Mouse (Mus musculus): Measurements from ENCODE around the gene Cd47. TPM values are rescaled to one million over a fixed set of nuclear protein-coding genes. Genes with fewer than 3 reads are reported as not detected.

Gene Cd47
- 108 and 123 TPM in 2 replicates for polyA plus RNA-seq (2015; fragmentation: Nextera tagmentation; extraction: Ambion mirVana)

- H3K4me3 ChIP-seq = no peak within 1 kb of the TSS
- H3K27ac ChIP-seq = peak within 1 kb of the TSS; percentile 43
- peaks cover 21% of the 10 kb centered on the region for H3K4me1 ChIP-seq
- no peaks in the 10 kb centered on the region for H3K36me3 ChIP-seq
- no peaks in the 10 kb centered on the region for H3K27me3 ChIP-seq
- no peaks in the 10 kb centered on the region for H3K9me3 ChIP-seq
- no peak within 1 kb of the TSS for H3K9ac ChIP-seq
- no peak within 1 kb of the TSS for H3K4me2 ChIP-seq
- WGBS = 71% methylated on average over 10 of the region's 10 CpGs
- ATAC-seq (ENCODE audit: borderline replicate concordance, extremely low read depth, low FRiP score, low TSS enrichment) = peak; percentile 45; the same call in 1 of the 2 replicates
Measured at GRCm38 (mm10) chr16:49799597-49800561, at the start of gene Cd47. TSS of gene Cd47 (plus strand) at chr16:49800533.

- Histone ChIP-seq H3K4me3 (no peak overlapping the region), H3K27ac (no peak overlapping the region), H3K27me3 (no peaks in the 10 kb centered on the region), H3K4me2 (no peak overlapping the region), H3K9ac (no peak overlapping the region), H3K4me1 (0 out of 2 replicates have a peak, but pooled peaks cover 3% of the 10 kb centered on the region), H3K9me3 (no peaks in the 10 kb centered on the region), H3K36me3 (no peaks in the 10 kb centered on the region)
- 85% methylated on average over 1 of the region's 1 CpGs for WGBS
- ATAC-seq (ENCODE audit: borderline replicate concordance, extremely low read depth, low FRiP score, low TSS enrichment) = no peak
Measured at GRCm38 (mm10) chr16:49752906-49753305, 47.4 kb upstream of the Cd47 start.

DNA sequence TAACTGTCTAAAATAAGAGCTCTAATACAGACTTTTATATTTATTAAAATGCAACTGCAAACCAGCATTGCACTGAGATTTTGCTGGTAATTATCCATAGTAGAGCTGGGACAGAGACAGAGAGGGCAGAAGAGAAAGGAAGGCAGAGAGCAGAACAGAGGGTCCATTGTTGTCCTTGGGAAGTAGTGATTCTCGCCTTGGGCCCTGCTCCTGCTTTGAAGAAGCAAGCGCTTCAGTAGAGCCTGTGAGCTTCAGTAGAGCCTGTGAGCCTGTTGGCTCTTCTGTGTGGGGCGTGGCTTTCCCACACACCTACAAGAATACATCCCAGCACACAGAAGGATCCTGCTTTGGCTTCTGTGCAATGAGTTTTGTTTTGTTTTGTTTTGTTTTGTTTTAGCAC is 47.0 kb upstream of the Cd47 start:
- ATAC-seq (ENCODE audit: borderline replicate concordance, extremely low read depth, low FRiP score, low TSS enrichment) = no peak
- Histone ChIP-seq H3K27ac (no peak overlapping the region), H3K4me1 (0 out of 2 replicates have a peak, but pooled peaks cover 3% of the 10 kb centered on the region), H3K36me3 (no peaks in the 10 kb centered on the region), H3K9ac (no peak overlapping the region), H3K4me2 (no peak overlapping the region), H3K27me3 (no peaks in the 10 kb centered on the region), H3K9me3 (no peaks in the 10 kb centered on the region), H3K4me3 (no peak overlapping the region)
- WGBS = 64% methylated on average over 3 of the region's 3 CpGs

- Histone ChIP-seq H3K27me3 (no peaks in the 10 kb centered on the region), H3K9ac (no peak overlapping the region), H3K36me3 (0 out of 2 replicates have a peak, but pooled peaks cover 3% of the 10 kb centered on the region), H3K4me3 (no peak overlapping the region), H3K9me3 (no peaks in the 10 kb centered on the region), H3K4me1 (no peaks in the 10 kb centered on the region), H3K4me2 (no peak overlapping the region), H3K27ac (no peak overlapping the region)
- 64% methylated on average over 17 of the region's 17 CpGs for WGBS
- no peak for ATAC-seq (ENCODE audit: borderline replicate concordance, extremely low read depth, low FRiP score, low TSS enrichment)
Measured at GRCm38 (mm10) chr16:49760517-49761203, 39.7 kb upstream of the Cd47 start.

DNA sequence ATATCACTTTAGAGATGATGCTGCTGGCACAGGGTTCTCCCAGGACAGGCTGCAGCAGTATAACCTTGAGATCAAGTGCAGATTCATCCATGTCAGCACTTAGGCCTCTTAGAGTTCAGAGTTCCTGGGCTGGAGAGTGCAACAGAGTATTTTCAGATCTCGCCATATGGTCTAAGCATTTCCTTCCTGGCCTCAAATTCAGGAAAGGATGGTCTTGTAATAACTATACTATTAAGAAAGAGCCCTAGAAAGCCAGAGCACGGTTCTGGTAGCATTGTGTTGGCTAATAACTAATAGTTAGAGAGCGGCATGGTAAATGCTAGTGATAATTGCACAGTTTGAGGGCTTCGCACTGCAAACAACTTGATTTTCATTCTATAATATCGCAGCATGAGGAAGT is 38.4 kb upstream of the Cd47 start:
- H3K36me3 ChIP-seq = 0 out of 2 replicates have a peak, but pooled peaks cover 3% of the 10 kb centered on the region
- H3K27ac ChIP-seq = no peak overlapping the region
- H3K9ac ChIP-seq = no peak overlapping the region
- H3K9me3 ChIP-seq = no peaks in the 10 kb centered on the region
- no peak for ATAC-seq (ENCODE audit: borderline replicate concordance, extremely low read depth, low FRiP score, low TSS enrichment)
- no peaks in the 10 kb centered on the region for H3K27me3 ChIP-seq
- WGBS = 76% methylated on average over 5 of the region's 5 CpGs
- no peaks in the 10 kb centered on the region for H3K4me1 ChIP-seq
- no peak overlapping the region for H3K4me2 ChIP-seq
- no peak overlapping the region for H3K4me3 ChIP-seq

DNA sequence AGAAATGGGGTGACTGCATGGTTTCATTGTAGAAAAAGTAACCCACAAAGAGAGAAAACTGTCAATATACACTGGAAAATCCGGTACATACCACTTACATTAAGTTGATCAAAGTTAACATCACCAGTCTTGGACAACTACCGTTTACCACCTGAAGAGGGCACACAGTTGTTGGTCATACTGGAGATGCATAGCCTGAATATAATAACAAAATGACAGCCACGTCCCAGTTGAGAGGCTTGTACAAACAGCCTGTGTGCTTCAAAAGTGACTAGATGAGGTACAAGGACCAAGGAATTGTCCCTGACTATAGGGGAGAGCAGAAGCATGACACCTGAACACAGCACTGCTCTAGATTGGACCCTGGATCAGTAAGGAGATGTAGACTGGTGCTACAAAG is 34.0 kb upstream of the Cd47 start:
- no peak overlapping the region for H3K9ac ChIP-seq
- H3K27me3 ChIP-seq = no peaks in the 10 kb centered on the region
- WGBS = 45% methylated on average over 3 of the region's 3 CpGs
- ATAC-seq (ENCODE audit: borderline replicate concordance, extremely low read depth, low FRiP score, low TSS enrichment) = 0 out of 2 replicates have a peak, but pooled peaks have one; percentile 55
- H3K4me3 ChIP-seq = no peak overlapping the region
- H3K36me3 ChIP-seq = 0 out of 2 replicates have a peak, but pooled peaks cover 3% of the 10 kb centered on the region
- no peaks in the 10 kb centered on the region for H3K9me3 ChIP-seq
- H3K4me2 ChIP-seq = no peak overlapping the region
- no peak overlapping the region for H3K27ac ChIP-seq
- no peaks in the 10 kb centered on the region for H3K4me1 ChIP-seq

DNA sequence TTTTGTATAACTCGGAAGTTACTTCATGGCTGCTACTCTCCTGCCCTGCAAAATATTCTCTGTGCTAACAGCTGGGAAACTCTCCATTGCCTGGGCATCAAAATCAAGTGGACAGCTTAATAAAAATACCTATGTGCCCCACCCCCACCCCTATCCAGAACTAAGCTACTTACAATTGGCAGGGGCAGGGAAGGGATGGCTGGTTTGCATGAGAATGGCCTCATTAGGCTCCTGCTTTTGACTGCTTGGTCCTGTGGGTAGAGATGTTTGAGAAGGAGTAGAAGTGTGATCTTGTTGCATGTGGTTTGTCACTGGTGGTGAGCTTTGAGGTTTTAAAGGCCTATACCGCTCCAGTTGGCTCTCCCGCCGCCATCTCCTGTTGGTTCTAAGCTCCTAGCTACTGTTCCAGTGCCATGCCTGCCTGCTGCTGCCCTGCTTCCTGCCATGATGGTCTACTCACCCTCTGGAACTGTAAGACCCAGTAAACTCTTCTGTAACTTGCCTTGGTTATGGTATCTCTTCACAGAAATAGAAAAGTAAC is 31.8 kb upstream of the Cd47 start:
- H3K9ac ChIP-seq = no peak overlapping the region
- 0 out of 2 replicates have a peak, but pooled peaks cover 2% of the 10 kb centered on the region for H3K36me3 ChIP-seq
- H3K4me1 ChIP-seq = no peaks in the 10 kb centered on the region
- no peaks in the 10 kb centered on the region for H3K27me3 ChIP-seq
- ATAC-seq (ENCODE audit: borderline replicate concordance, extremely low read depth, low FRiP score, low TSS enrichment) = no peak
- no peak overlapping the region for H3K4me2 ChIP-seq
- H3K27ac ChIP-seq = no peak overlapping the region
- WGBS = 84% methylated on average over 4 of the region's 4 CpGs
- H3K4me3 ChIP-seq = no peak overlapping the region
- H3K9me3 ChIP-seq = no peaks in the 10 kb centered on the region

DNA sequence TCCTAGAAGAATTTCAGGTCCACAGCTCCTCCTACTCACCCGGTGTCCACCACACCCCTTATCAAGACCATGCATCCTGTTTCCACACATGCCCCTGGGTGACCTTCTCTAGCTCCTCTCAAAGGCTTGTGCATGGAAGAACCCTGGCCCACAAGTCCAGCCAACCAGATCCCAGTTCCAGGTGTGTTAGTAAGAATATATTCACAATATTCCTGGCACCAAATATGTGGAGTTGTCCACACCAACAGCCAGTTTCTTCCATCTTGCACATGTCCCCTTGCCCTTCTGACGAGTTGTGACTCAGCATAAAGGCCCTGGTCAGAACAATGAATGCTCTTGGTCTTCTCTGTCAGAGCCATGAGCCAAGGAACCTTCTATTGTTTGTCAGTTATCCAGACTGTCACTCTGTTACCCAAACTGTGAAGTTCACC is 30.5 kb upstream of the Cd47 start:
- H3K9me3 ChIP-seq = no peaks in the 10 kb centered on the region
- H3K9ac ChIP-seq = no peak overlapping the region
- WGBS = 64% methylated on average over 2 of the region's 2 CpGs
- no peaks in the 10 kb centered on the region for H3K4me1 ChIP-seq
- H3K4me2 ChIP-seq = no peak overlapping the region
- no peak for ATAC-seq (ENCODE audit: borderline replicate concordance, extremely low read depth, low FRiP score, low TSS enrichment)
- H3K4me3 ChIP-seq = no peak overlapping the region
- H3K36me3 ChIP-seq = no peaks in the 10 kb centered on the region
- no peak overlapping the region for H3K27ac ChIP-seq
- H3K27me3 ChIP-seq = no peaks in the 10 kb centered on the region

- Histone ChIP-seq H3K36me3 (no peaks in the 10 kb centered on the region), H3K9me3 (no peaks in the 10 kb centered on the region), H3K27me3 (no peaks in the 10 kb centered on the region), H3K4me1 (no peaks in the 10 kb centered on the region), H3K4me3 (no peak overlapping the region), H3K27ac (no peak overlapping the region), H3K4me2 (no peak overlapping the region), H3K9ac (no peak overlapping the region)
- ATAC-seq (ENCODE audit: borderline replicate concordance, extremely low read depth, low FRiP score, low TSS enrichment) = no peak
- WGBS = 78% methylated on average over 12 of the region's 12 CpGs
Measured at GRCm38 (mm10) chr16:49770320-49771189, 29.8 kb upstream of the Cd47 start.

DNA sequence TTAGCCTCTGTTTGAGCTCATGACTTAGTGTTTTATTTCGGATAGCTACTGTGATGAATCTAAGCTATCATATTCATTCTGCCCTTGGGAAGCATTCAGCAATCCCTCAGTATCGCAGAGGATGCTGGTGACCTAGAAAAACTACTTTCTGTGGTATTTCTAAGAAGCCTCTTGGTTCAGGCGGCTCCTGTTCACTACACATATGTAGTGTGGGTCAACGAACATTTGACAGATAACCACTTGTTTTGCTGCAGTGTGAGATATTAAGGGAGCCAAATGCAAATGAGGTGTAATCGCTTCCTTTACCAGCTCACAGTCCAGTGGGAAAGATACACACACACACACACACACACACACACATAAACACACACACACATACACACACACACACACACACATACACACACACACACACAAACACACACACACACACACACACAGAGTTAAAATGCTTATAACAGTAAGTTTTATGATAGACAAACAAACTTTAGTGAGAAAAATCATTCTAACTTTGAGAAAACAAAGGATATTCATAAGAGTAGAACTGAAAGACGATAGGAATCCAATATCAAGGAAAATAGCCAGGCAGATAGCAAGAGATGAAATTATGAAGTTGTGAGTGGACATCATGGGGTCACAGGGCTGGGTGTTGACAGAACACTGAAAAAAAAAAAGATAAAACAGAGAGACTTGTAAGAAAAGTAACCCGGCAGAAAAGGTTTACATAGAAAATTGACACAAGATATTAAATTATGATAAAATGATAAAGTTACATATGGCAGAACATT is 28.5 kb upstream of the Cd47 start:
- H3K27ac ChIP-seq = no peak overlapping the region
- no peak overlapping the region for H3K4me3 ChIP-seq
- WGBS = 70% methylated on average over 7 of the region's 7 CpGs
- no peaks in the 10 kb centered on the region for H3K27me3 ChIP-seq
- H3K9me3 ChIP-seq = no peaks in the 10 kb centered on the region
- no peak overlapping the region for H3K4me2 ChIP-seq
- no peak overlapping the region for H3K9ac ChIP-seq
- H3K36me3 ChIP-seq = no peaks in the 10 kb centered on the region
- ATAC-seq (ENCODE audit: borderline replicate concordance, extremely low read depth, low FRiP score, low TSS enrichment) = no peak
- H3K4me1 ChIP-seq = no peaks in the 10 kb centered on the region

Data from lung, embryonic 15.5 days (tissue).